Mouse (Mus musculus): Measurements from ENCODE around the gene Lgals1. TPM values are rescaled to one million over a fixed set of nuclear protein-coding genes. Genes with fewer than 3 reads are reported as not detected.

Lgals1 gene
- total RNA-seq, 2 experiments from 2014 or later: 851 to 1,205 TPM

DNA sequence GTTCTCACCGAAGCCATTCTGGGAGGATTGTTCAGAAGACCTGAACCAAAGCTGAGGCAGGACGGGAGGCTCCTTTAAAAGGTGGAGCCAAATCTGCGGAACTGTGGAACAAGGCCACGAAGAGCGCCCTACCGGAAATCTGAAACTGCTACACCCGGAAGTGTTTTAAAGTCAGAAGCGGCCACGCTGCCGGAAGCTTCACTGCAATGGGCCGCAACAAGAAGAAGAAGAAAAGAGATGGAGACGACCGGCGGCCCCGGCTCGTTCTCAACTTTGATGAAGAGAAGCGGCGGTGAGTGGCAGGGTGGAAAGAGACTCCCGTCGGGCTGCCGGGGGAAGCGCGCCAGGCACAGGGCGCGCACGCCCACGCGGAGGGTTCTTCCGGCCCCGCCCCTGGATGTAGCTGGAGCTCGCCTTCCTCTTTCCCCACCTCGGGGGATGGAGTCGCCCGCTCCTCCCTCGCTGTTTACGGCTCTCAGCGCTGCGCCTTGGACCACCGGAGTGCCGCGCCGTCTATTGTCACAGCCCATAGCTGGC, 8.3 kb downstream of the Lgals1 start, which contains the start of gene Nol12:
TSS of gene Nol12 (plus strand) at position 150 of the 537 bp plus-strand sequence.
- ATAC-seq (ENCODE audit: poor library complexity, severe bottlenecking): peak; percentile 89

DNA sequence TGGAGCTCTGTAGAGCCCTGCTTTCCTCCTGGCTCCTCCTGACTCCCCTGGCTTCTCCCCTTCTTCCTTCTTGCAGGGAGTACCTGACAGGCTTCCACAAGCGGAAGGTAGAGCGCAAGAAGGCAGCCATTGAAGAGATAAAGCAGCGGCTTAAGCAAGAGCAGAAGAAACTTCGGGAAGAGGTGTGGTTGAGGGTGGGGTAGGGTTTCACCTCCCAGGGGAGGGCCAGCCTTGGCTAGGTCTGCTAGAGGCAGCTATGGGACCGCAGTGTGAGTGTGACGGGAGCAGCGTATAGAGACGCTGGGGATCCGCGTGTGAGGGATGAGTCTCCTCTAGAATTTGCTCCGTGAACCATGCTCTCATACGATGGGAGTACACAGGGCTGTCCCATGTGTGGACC, 9.9 kb downstream of the Lgals1 start:
- no peak for ATAC-seq (ENCODE audit: poor library complexity, severe bottlenecking)

- ATAC-seq (ENCODE audit: poor library complexity, severe bottlenecking): no peak
Measured at GRCm38 (mm10) chr15:78937311-78937710, 10.8 kb downstream of the Lgals1 start.

- no peak for ATAC-seq (ENCODE audit: poor library complexity, severe bottlenecking)
Measured at GRCm38 (mm10) chr15:78937963-78938362, 11.4 kb downstream of the Lgals1 start.

GRCm38 (mm10) chr15:78940325-78940724, 13.8 kb downstream of the Lgals1 start:
- ATAC-seq (ENCODE audit: poor library complexity, severe bottlenecking): no peak

DNA sequence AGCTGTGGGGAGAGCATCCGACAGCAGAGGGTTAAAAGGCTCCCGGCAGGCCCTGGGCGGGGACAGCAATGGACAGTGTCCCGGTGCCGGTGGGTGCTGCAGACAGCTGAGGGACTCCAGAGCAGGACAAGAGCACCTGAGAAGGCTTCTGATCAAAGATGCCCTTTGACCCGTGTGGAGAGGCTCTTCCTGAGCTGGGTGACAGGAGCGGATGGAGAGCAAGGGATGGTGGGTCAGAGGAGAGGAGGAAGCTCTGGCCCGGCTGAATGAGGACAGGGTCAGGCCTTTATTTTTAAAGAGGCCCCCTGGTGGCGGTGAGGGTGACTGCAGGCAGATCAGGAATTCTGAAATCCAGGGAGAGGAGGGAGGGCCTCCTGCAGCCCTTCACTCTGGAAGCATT, 16.1 kb downstream of the Lgals1 start:
- peak; percentile 65 for ATAC-seq (ENCODE audit: poor library complexity, severe bottlenecking)

DNA sequence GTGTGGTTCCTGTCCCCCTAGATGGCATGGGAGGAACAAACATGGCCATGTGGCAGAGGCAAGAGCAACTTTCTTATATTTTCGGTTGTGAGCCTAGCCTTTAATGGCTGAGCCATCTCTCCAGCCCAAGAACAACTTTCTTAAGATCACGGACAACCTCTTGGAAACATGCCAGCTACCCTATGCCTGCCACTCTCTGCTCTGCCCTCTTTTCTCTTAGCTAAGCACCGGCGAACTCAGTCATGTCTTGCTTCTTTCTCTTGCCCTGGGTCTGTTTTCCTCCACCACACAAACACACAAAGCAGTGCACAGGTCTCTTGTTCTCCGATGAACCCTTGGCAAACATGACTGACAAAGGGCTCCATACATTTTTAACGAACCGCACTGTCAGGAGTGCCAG, 19.7 kb downstream of the Lgals1 start:
- ATAC-seq (ENCODE audit: poor library complexity, severe bottlenecking): no peak

GRCm38 (mm10) chr15:78947657-78948056, 21.1 kb downstream of the Lgals1 start, which contains the start of gene Triobp:
Triobp (plus strand) TSS chr15:78947724.
- peak; percentile 98 for ATAC-seq (ENCODE audit: poor library complexity, severe bottlenecking)

DNA sequence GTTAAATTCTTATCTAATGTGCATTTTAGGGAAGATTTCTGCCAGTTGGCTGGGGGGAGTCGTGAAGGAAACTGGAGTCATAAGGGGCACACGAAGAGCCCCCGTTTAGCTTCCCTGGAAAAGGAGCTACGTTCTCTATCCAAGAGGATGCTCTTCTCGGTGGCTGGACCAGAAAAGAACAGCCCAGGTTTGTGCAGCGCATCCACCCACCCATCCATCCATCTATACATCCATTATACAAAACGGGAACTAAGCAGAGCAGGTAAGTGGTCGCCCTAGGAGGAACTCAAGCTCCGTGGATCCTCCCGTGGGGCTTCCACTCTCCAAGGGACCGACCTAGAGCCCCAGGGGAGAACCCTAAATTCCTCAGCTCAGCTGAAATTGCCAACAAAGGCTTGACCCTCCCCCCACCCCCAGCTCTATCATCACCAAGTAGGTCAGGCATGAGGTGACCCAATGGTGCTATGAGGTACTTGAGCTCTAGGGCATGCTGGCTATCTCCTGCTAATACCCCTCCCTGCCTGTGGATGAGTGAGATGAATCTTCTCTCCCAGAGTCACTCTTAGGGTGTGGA, 21.7 kb downstream of the Lgals1 start:
- ATAC-seq (ENCODE audit: poor library complexity, severe bottlenecking): no peak

DNA sequence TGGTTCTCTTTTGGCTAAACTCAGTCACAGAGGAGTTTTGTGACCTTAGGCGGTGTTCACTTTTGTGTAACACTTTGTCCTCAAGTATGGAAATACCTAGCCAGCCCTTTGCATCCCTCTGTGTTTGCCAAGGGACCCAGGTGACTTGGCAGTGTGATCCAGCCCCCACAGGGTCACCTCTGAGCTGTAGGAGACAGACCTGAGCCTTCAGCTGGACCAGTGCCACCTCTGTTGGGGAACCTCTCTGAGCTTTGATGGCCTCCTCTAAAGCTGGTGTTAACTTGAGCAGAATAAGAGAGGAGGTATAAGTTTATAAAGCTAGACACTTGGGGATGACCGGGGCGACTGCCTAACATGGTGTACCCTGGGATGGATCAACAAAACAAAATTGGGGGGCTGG, 22.4 kb downstream of the Lgals1 start:
- ATAC-seq (ENCODE audit: poor library complexity, severe bottlenecking): no peak

GRCm38 (mm10) chr15:78955663-78956062, 29.1 kb downstream of the Lgals1 start:
- no peak for ATAC-seq (ENCODE audit: poor library complexity, severe bottlenecking)

- ATAC-seq (ENCODE audit: poor library complexity, severe bottlenecking): no peak
Measured at GRCm38 (mm10) chr15:78956351-78956750, 29.8 kb downstream of the Lgals1 start.

DNA sequence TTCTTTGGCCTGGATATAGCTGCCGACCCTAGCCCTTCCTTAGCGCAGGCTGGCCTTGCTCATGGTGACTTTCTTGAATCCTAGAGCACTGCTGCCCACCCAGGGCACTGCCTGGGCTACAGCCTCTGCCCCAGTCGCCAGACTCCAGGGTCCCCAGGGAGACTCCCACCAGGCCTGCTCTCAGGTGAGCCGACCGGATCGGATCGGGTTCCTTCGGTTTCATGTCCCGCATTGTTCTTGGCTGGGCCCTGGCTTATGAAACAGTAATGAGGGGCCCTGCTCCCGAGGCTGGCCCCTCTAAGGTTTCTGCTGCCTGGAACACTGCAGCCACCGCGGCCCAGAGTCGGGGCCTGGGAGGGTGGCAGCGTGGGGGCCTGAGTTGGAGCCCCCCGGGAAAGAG, 30.5 kb downstream of the Lgals1 start:
- ATAC-seq (ENCODE audit: poor library complexity, severe bottlenecking): no peak

DNA sequence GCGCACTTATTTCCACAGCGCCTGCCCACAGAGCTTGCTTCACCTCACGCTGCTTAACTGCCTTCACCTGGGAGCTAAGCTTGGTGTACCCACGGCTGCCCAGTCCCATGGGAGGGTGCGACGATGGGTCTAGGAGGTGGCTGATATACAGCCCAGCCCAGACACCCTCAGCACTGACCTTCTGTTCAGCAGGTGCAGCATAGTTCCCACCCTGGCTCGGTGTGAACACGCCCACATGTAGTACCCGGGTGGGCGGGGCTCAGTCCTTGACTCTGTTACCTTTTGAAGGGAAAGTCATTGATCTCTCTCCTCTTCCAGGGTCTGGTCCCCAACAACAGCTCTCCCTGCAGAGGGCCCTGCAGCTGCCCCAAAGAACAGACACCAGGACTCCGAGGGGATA, 33.0 kb downstream of the Lgals1 start:
- ATAC-seq (ENCODE audit: poor library complexity, severe bottlenecking): no peak

GRCm38 (mm10) chr15:78960088-78960487, 33.6 kb downstream of the Lgals1 start:
- no peak for ATAC-seq (ENCODE audit: poor library complexity, severe bottlenecking)

DNA sequence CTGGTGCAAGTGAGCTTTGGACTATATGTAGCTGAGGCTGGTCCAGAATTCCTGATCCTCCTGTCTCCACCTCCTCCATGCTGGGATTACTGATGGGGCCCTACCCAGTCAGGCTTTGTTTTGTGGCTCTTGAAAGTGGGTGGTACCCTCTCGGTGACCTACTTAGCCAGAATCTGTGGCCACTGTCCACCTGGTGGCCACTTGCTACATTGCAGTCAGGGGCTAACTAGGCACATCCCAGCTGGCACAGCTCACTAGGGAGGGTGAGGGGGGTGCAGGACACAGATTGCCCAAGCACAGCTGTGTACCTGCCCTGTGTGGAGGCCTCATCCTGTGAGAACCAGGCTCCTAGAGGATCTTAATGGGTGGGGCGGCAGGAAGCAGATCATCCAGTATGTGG, 36.4 kb downstream of the Lgals1 start:
- peak; percentile 97 for ATAC-seq (ENCODE audit: poor library complexity, severe bottlenecking)

- no peak for ATAC-seq (ENCODE audit: poor library complexity, severe bottlenecking)
Measured at GRCm38 (mm10) chr15:78971626-78972025, 45.1 kb downstream of the Lgals1 start.

- ATAC-seq (ENCODE audit: poor library complexity, severe bottlenecking): 0 out of 2 replicates have a peak, but pooled peaks have one; percentile 25
Measured at GRCm38 (mm10) chr15:78973950-78974349, 47.4 kb downstream of the Lgals1 start.

- ATAC-seq (ENCODE audit: poor library complexity, severe bottlenecking): no peak
Measured at GRCm38 (mm10) chr15:78977676-78978159, 51.2 kb downstream of the Lgals1 start.

GRCm38 (mm10) chr15:78978875-78979274, 52.4 kb downstream of the Lgals1 start:
- peak; percentile 43 for ATAC-seq (ENCODE audit: poor library complexity, severe bottlenecking)
